Mouse (Mus musculus) left cerebral cortex, adult 11 months (tissue): ENCODE results near the gene Gm14401.
"Not testable (repeated sequence)": the region's sequence is repeated elsewhere in the genome, so short reads cannot be mapped to it uniquely, and the experiment has no call there.

Experiments
- DNase-seq: peaks from one replicate; pipeline ENCODE4 v3.0.0; 2022; ENCODE audit warnings: low spot score

The Gm14401 gene

DNA sequence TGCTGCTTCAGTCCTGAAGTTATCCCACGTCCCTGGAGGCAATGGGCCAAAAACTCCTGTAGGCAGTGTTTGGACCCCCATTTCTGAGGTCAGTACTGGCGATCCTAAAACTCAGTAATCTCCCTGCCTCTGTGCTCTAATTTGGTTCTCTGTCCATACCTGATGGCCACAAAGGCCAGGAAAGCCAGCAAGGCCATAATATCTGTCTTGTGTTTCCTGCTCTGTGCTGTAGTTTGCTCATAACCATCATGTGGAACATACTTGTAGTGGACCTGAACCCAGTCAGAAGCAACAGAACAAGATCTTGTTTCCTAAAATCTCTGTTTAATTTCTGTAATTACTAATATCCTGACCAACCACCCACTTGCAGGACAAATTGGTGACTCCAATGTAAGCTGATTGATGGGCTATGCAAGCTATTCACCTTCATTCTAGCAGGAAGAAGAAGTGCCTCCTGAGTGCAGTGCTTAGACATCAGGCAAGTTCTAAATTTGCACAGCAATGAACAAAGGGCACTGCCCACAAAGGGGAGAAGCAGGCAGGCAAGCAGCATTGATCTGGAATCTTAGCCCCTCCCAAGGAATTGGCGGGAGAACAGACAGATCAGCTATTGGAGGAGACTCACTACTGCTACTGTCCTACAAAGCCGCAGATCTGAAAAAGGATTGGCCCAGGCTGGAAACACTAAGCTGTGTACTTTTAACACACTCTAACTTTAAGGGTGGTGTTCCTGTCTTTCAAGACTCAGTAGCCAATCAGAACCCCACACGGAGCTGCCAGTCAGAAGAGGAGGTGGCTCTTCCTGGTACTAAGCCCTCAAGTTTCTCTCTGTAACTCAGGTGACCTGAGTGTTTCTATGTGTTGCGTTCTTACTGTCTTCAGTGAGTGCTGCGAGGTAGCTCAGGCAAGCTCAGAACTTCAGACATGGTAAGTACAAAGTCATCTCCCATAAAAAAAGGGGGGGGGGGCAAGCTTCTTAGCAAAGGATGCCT is at the start of gene Gm14401:
Gene Gm14401, plus strand, starts transcription at position 889 of the 992 bp plus-strand sequence.
- DNase-seq = not testable (repeated sequence)

- not testable (repeated sequence) for DNase-seq
Measured at GRCm38 (mm10) chr2:177072807-177073206, 1.3 kb upstream of the Gm14401 start.

- not testable (repeated sequence) for DNase-seq
Measured at GRCm38 (mm10) chr2:177075015-177075414, 895 bp downstream of the Gm14401 start.

DNA sequence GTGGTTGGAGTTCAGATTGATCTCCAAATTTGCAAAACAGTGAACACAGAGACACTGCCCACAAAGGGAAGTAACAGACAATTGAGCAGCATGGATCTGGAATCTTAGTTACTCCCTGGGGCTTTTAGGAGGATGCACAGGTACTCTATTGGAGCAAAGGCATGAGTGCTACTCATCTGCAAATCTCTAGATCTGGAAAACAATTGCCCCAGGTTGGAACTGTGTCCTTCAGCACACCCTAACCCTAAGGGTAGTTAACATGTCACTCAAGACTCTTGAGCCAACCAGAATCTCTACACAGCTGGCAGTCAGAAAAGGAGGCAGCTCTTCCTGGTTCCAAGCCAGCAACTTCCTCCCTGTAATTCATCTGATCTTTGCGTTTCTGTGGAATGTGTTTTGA is 5.7 kb downstream of the Gm14401 start:
- not testable (repeated sequence) for DNase-seq

GRCm38 (mm10) chr2:177109086-177109485 is 35.0 kb downstream of the Gm14401 start:
- not testable (repeated sequence) for DNase-seq

DNA sequence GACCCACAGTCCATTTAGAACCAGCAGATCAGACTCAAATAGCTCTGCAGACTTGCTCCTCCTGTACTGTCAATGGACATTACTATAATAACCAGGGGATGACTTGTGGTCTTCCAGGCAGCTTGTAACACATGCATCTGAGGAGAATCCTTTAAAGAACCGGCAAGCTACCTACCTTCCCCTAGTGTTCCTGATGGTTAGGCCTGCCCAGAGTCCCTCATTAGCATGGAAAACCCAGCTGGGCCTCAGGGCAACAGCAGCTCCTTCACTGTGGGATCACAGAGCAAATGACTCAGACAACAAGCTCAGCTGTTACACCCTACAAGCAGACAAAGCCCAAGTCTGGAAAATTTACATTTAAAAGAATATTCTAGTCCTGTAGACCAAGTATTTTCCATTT is 55.0 kb downstream of the Gm14401 start:
- DNase-seq = not testable (repeated sequence)
